Mouse (Mus musculus) WW6 (cell line): ENCODE measurements at regions not wholly inside any gene's neighbourhood (a gene's known extent, or its start where the extent isn't known, plus 50 kb on each side); places are given as distances from the start of the nearest gene placed in this dataset.
"Not testable (repeated sequence)": the region's sequence is repeated elsewhere in the genome, so short reads cannot be mapped to it uniquely, and the experiment has no call there.

Experiments used
- DNase-seq: peaks from one replicate; pipeline ENCODE4 v3.0.0-alpha.2; 2013; ENCODE audit warnings: low read depth, low spot score

DNA sequence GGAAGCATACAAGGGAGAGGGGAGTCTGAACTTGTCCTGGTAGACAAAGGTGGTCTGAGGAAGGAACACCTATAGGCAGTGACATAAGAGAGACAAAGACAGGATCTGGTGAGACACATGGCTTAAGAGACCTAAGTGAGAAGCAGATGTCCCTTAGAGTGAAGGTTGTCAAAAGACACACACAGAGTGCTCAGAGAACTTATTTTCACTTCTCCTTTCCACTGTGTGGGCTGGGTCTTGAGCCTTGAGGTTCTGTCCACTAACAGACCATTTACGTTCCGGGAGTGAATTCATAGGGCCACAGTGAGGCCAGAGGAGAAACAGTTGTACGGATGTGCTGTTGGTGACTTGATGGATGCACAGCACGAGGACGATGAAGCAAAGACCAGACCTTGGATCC lies 422.8 kb downstream of the Tcerg1l start:
- DNase-seq: no peak

GRCm38 (mm10) chr7:137977527-137977926 lies 420.0 kb downstream of the Tcerg1l start:
- DNase-seq: no peak

GRCm38 (mm10) chr7:137979361-137979760 lies 418.2 kb downstream of the Tcerg1l start:
- DNase-seq: no peak

DNA sequence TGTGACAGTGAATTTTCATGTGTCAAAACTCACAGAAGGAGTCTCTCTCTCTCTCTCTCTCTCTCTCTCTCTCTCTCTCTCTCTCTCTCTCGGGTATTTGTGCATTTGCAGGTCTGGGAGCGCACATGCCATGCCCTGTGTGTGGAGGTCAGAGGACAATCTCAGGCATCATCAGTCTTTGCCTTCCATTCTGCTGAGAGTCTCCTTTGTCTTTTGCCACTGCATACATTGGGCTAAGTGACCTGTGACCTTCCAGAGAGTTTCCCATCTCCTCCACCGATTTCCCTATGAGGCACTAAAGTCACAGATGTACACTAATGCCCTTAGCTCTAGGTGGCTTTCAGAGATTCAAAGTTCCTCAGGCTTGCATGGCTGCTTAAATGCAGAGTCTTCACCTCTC lies 391.7 kb downstream of the Tcerg1l start:
- no peak for DNase-seq

GRCm38 (mm10) chr7:138006971-138007370 lies 390.6 kb downstream of the Tcerg1l start:
- no peak for DNase-seq

- no peak for DNase-seq
These were observed 388.9 kb downstream of the Tcerg1l start for GRCm38 (mm10) chr7:138008601-138009000.

DNA sequence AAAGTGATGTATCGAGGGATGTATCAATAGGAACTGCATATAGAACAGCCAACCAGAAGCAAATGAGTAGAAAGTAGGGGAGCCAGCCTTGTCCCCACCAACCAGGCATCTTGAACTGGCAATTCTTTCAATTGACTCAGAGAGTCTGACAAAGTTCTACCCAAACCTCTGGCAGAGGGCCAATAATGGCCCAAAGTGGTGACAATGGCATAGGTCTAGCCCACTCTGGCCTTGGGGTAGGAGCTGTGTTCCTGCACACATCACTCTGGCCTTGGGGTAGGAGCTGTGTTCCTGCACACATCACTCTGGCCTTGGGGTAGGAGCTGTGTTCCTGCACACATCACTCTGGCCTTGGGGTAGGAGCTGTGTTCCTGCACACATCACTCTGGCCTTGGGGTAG lies 373.5 kb downstream of the Tcerg1l start:
- not testable (repeated sequence) for DNase-seq

DNA sequence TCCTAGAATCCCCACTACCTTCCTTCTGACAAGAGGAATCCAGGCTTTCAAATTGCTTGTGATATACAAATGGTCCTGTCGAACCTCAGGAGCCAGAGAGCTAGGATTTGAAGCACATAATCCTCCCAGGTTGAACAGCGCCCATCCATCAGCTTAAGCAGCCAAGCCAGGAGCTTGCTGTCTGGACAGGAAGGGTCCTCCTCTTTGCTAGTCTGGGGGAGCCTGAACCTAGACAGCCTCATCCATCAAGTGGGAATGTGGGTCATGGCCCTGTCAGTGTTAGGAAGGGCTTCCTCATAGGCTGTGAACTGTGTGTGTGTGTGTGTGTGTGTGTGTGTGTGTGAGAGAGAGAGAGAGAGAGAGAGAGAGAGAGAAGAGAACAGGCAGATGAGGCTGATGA lies 345.8 kb downstream of the Tcerg1l start:
- no peak for DNase-seq

GRCm38 (mm10) chr7:138054756-138055155 lies 342.8 kb downstream of the Tcerg1l start:
- DNase-seq: no peak

DNA sequence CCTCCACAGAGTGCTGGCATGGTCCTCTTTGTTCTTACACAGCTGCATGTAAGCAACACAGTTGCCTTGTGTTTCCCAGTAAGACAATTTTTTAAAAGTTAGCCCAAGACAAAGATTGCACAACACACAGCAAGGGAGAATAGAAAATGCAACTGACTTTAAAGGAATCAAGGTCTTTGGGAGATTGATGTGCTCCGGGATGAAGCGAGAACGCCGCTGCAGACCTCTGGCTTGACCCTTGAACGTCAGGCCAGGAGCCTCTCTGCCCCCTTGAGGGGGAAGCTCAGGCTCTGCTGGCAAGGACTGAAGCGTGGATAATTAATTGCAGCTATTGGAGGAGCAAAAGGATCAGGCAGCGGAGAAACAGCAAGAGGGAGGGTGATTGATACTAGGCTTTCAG lies 336.4 kb downstream of the Tcerg1l start:
- no peak for DNase-seq

GRCm38 (mm10) chr7:138066921-138067320 lies 330.6 kb downstream of the Tcerg1l start:
- no peak for DNase-seq

DNA sequence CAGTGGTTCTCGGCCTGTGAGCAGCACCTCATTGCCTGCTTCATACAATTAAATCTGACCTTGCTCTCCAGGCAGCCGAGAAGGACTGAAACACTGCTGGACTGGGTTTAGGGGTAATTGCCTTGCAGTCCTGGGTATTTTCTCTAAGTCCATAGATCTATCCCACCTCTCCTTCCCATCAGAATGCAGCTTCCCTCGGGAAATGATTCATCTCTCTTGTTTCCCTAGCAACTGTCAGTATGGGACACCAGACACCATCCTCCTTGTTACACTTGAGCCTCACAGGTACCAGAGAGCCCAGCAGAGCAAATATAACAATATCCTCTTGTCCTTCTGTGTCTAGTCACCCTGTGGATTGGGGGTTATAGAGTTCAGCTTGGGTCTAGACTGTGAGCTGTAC lies 322.3 kb downstream of the Tcerg1l start:
- DNase-seq: no peak

GRCm38 (mm10) chr7:138083980-138084379 lies 313.6 kb downstream of the Tcerg1l start:
- DNase-seq: peak; percentile 29

GRCm38 (mm10) chr7:138107471-138108210 lies 289.9 kb downstream of the Tcerg1l start:
- DNase-seq: no peak

DNA sequence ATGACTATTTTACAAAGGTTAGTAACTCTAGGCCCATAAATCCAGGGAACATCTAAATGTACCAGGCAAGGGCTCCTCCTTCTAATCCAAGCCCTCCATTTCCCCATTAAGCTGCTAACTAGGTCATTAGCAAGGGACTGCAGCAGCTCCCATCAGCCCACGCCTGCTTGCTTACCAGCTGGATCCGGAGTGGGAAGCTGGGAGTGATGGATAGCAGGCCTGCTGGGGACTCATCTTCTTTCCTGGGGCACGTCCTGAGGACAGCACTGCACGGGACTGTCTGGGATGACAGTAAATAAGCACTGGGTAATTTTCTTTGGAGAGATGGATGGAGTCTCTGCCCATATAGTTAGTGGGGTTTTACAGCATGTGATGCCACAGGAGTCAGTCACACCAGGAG lies 276.0 kb downstream of the Tcerg1l start:
- no peak for DNase-seq

GRCm38 (mm10) chr7:138129701-138130100 lies 267.8 kb downstream of the Tcerg1l start:
- DNase-seq: no peak

DNA sequence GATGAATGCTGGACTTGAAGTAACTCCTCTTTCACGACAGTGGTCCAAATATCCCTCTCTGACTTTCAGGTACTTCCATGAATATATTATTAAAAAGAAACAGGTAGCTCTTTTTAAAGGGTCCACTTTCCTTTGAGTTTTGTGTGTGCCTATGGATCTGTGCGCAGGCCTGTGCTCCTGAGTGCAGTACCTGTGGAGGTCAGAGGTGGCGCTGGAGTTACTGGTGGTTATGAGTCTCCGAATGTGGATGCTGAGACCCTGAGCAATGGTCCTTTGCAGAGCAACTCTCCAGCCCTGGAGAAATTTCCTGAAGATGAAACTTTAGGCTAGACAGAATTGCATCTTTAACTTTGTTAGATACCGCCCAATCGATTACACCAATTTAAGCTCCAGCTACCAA lies 264.1 kb downstream of the Tcerg1l start:
- DNase-seq: no peak

DNA sequence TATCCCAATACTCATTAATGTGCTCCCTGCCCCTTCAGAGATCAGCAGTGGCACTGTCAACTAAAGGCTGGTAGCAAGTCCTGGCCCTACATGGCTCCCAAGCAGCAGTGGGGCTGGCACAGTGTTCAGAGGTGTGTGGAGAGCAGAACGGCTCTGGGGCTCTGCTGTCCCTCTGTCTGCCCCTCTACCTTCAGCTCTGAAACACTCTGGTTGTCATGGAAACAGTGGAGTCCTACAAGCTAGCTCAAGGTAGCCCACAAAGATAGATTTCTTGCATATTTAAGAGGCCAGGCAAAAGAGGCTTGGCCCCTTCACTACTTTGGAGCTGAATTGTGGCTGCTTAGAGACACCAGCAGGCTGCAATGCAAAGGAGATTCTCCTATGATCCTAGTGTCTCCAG lies 259.6 kb downstream of the Tcerg1l start:
- no peak for DNase-seq

DNA sequence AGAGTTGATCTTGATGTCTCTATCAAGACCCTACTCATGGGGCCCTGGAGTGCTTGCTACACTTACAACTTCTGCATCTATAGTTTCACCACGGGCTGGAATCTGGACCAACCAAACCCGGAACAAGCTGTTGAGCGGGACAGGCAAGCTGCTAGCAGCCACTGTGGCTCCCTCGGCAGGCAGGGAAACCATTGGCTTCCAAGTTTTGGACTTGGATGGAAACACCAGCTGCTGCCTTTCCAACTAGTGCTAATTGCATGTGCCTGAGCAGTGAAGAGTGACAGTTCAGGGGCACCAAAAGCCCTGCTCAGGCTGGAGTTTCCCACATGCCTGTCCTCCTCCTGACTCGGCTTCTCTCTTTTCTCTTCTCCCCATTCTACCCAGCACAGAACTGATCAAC lies 257.8 kb downstream of the Tcerg1l start:
- no peak for DNase-seq

- no peak for DNase-seq
These were observed 248.0 kb downstream of the Tcerg1l start for GRCm38 (mm10) chr7:138149496-138149895.

DNA sequence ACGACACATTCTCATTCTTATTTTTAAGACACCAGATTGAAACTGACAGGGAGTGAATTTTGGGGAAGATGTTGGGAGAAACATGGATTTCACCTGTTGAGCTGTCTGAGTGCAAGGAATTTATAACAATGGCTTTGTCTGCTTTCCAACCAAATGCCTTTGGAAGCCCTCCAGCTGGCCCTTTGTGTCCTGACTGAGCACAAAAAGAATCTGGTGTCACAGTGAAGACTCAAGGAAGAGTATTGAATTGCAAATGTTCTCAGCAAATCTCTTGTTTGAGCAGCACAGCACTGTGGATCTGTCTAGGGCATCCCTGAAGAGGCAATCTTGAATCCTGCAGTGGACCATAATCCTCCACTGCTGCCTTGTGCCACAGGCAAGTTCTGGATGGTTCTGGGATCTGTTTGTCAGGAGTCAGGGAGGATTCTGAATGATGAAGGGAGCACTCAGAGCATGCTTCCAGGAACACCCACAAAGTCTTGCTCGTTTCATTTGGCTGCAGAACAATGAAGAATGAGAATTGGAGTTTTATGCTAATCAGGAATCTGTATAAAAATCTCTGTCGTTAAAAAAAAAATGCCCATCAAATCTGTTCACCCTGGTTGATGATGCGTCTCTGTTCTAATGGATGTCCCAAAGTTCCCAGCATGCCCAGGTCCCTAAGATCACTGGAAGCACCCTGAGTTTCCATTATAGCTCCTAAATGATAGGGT lies 243.9 kb downstream of the Tcerg1l start:
- peak; percentile 11 for DNase-seq
